Mouse (Mus musculus) heart, postnatal 0 days (tissue): ENCODE measurements around the gene Cdca5. TPM values are rescaled to one million over a fixed set of nuclear protein-coding genes. Genes with fewer than 3 reads are reported as not detected.
A peak's percentile ranks its signal among the peaks of the same experiment; 100 is the strongest.

Experiments
- ATAC-seq: fragments of 200-750 bp; cut with Nextera tagmentation; 2 replicates; pipeline ENCODE4 v1.8.0; 2017; ENCODE audit warnings: low read depth, moderate number of reproducible peaks, moderate library complexity; ENCODE audit not compliant: insufficient read depth
- DNase-seq: peaks from one replicate; pipeline ENCODE4 v3.0.0-alpha.2; 2016; ENCODE audit warnings: low spot score
- H3K27ac ChIP-seq: fragments of 300-500 bp; sonication (generic); 2 replicates; pipeline ENCODE4 v1.5.1; 2014; ENCODE audit warnings: low read depth, mild to moderate bottlenecking
- H3K27me3 ChIP-seq: fragments of 300-500 bp; sonication (generic); 2 replicates; pipeline ENCODE4 v1.6.1; 2014; ENCODE audit warnings: low read length, mixed read lengths; ENCODE audit not compliant: control insufficient read depth, insufficient read depth
- H3K36me3 ChIP-seq: fragments of 300-500 bp; sonication (generic); replicated peaks from 2 replicates; pipeline ENCODE4 v1.6.1; 2014; ENCODE audit warnings: low read length, mixed read lengths; ENCODE audit not compliant: control insufficient read depth, insufficient read depth
- H3K4me1 ChIP-seq: fragments of 300-500 bp; sonication (generic); 2 replicates; pipeline ENCODE4 v1.6.1; 2014; ENCODE audit warnings: antibody characterized with exemption; ENCODE audit not compliant: control insufficient read depth, insufficient read depth
- H3K4me2 ChIP-seq: fragments of 300-500 bp; sonication (generic); 2 replicates; pipeline ENCODE4 v1.6.1; 2014; ENCODE audit warnings: low read depth, mild to moderate bottlenecking, low read length, moderate library complexity
- H3K4me3 ChIP-seq: fragments of 300-500 bp; sonication (generic); 2 replicates; pipeline ENCODE4 v1.5.1; 2014; ENCODE audit warnings: low read depth, low read length
- H3K9ac ChIP-seq: fragments of 300-500 bp; sonication (generic); replicated peaks from 2 replicates; pipeline ENCODE4 v1.6.1; 2014; ENCODE audit warnings: low read depth, low read length, mixed read lengths
- H3K9me3 ChIP-seq: fragments of 300-500 bp; sonication (generic); replicated peaks from 2 replicates; pipeline ENCODE4 v1.6.1; 2016; ENCODE audit warnings: low read length; ENCODE audit not compliant: control insufficient read depth
- CTCF ChIP-seq: IDR thresholded peaks from 2 replicates; pipeline ENCODE4 v1.5.1; 2016; ENCODE audit warnings: antibody characterized with exemption, control low read depth, low read depth
- EP300 ChIP-seq: IDR thresholded peaks from 2 replicates; pipeline ENCODE4 v1.6.1; 2016; ENCODE audit warnings: antibody characterized with exemption, low read depth
- WGBS: fragments of 180-500 bp; shearing (Covaris S2); extraction: QIAGEN DNeasy Blood & Tissue Kit; methylation state at CpG from one replicate; pipeline ENCODE4 v1.1.7; 2014; 5-methylcytosine and 5-hydroxymethylcytosine counted together
- polyA plus RNA-seq: library from polyadenylated mRNA; unstranded; fragments of >200 nt; fragmentation: Nextera tagmentation; extraction: Ambion mirVana; gene quantifications from 2 replicates; pipeline ENCODE4 v1.2.1, GENCODE M21; 2015
- total RNA-seq: library from RNA; depleted of rRNA; stranded (reverse); fragments of >200 nt; gene quantifications from 2 replicates; pipeline ENCODE4 v1.2.3, GENCODE M21; 2014; ENCODE audit warnings: low replicate concordance

The Cdca5 gene
- total and polyA plus RNA-seq, 2 experiments from 2014 or later, result 2.2 to 5.7 TPM

DNA sequence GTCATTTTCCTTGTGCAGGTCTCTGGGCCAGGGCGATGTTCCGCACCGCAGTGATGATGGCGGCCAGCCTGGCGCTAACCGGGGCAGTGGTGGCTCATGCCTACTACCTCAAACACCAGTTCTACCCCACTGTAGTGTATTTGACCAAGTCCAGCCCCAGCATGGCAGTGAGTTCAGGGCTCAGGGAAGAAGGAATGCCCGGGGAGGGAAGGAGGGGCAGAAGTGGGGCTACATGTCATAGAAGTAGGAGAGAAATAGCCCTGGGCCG, 37.0 kb upstream of the Cdca5 start:
- Histone ChIP-seq H3K4me1 (peaks cover 15% of the 10 kb centered on the region), H3K9ac (peak overlapping the region; percentile 88), H3K27me3 (no peaks in the 10 kb centered on the region), H3K4me3 (peak overlapping the region; percentile 73), H3K9me3 (no peaks in the 10 kb centered on the region), H3K27ac (no peak overlapping the region), H3K36me3 (peaks cover 48% of the 10 kb centered on the region), H3K4me2 (peak overlapping the region; percentile 97)
- TF ChIP-seq CTCF, result no peak
- TF ChIP-seq EP300, result no peak
- DNase-seq, result no peak
- no peak for ATAC-seq
- 74% methylated on average over 8 of the region's 8 CpGs for WGBS

DNA sequence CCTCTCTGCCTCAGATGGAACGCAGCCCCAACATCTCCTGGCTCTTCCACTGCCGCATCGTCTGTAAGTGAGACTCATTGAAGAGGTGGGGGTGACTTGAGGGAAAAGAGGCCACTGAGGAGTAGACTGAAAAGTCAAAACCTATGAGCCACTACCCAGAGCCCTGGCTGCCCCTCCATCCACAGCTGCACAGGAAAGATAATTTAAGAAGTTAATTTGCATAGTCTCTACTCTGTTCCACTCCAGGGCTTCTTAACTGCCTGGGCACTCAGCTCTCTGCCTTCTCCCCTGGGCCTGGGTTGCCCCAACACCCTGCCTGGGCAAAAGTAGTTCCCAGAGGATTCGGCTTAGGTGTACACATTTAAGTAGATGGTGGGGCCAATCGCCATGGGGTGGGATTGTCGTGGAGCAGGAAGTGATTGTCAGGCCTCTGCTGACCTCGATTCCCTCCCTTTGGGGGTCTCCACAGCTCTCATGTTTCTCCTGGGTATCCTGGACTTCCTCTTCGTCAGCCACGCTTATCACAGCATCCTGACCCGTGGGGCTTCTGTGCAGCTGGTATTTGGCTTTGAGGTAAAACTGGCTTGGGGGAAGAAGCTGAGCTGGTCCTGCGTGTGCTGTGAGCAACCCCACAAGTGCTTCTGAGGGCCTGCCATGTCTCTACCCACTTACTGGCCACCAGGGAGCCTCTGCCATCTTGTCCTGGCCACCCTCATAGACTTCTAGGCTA, 35.9 kb upstream of the Cdca5 start:
- no peaks in the 10 kb centered on the region for H3K9me3 ChIP-seq
- H3K4me1 ChIP-seq, result peaks cover 15% of the 10 kb centered on the region
- TF ChIP-seq EP300 (no peak), CTCF (no peak)
- H3K27ac ChIP-seq, result no peak overlapping the region
- DNase-seq, result no peak
- H3K4me3 ChIP-seq, result no peak overlapping the region
- 81% methylated on average over 11 of the region's 11 CpGs for WGBS
- no peak for ATAC-seq
- H3K4me2 ChIP-seq, result no peak overlapping the region
- peaks cover 59% of the 10 kb centered on the region for H3K36me3 ChIP-seq
- H3K9ac ChIP-seq, result no peak overlapping the region
- H3K27me3 ChIP-seq, result no peaks in the 10 kb centered on the region

DNA sequence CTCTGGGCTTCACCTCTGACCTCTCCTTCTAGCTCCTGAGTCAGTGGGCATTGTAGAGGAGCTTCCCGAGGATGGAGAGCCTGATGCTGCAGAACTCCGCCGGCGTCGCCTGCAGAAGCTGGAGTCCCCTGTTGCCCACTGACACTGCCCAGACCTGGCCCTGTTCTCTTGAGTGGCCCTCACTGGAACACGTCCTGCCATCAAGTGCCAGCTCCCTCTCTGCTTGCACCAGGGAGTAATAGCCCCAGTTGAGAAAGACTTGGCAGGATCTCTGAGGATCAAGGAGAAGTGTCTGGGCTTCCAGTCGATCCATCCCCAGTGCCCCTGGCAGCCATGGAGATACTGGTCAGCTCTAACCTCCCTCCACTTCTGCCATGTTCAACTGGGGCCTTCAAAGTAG, 32.3 kb upstream of the Cdca5 start:
- no peak overlapping the region for H3K4me2 ChIP-seq
- no peak for DNase-seq
- H3K36me3 ChIP-seq, result peaks cover 77% of the 10 kb centered on the region
- WGBS, result 66% methylated on average over 7 of the region's 7 CpGs
- no peaks in the 10 kb centered on the region for H3K9me3 ChIP-seq
- no peak for ATAC-seq
- no peak overlapping the region for H3K4me3 ChIP-seq
- no peak overlapping the region for H3K27ac ChIP-seq
- H3K4me1 ChIP-seq, result peaks cover 18% of the 10 kb centered on the region
- H3K27me3 ChIP-seq, result no peaks in the 10 kb centered on the region
- no peak for TF ChIP-seq EP300
- TF ChIP-seq CTCF, result no peak
- H3K9ac ChIP-seq, result no peak overlapping the region

DNA sequence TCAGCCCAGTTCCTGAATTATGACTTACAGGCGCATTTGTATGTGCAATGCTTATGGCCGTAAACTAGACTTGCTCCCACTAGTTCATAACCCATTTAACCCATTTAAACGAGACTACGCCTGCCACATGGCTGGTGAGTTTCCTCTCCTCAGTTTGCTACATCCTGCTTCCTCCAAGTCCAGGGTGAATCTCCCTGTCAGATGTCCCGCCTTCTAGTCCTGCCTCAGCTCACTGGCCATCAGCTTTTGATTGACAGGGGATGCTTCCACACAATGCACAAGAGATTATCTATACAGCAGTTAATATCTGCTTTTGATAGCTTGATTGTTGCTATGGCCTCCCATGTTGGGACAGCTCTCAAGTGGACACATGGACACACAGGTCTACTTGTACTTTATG, 30.5 kb upstream of the Cdca5 start:
- H3K9ac ChIP-seq, result no peak overlapping the region
- no peak overlapping the region for H3K27ac ChIP-seq
- H3K36me3 ChIP-seq, result peaks cover 71% of the 10 kb centered on the region
- no peaks in the 10 kb centered on the region for H3K27me3 ChIP-seq
- H3K9me3 ChIP-seq, result no peaks in the 10 kb centered on the region
- no peak overlapping the region for H3K4me3 ChIP-seq
- no peak for ATAC-seq
- no peak for TF ChIP-seq CTCF
- no peak for TF ChIP-seq EP300
- no peak for DNase-seq
- WGBS, result 74% methylated on average over 5 of the region's 5 CpGs
- peaks cover 19% of the 10 kb centered on the region for H3K4me1 ChIP-seq
- no peak overlapping the region for H3K4me2 ChIP-seq

DNA sequence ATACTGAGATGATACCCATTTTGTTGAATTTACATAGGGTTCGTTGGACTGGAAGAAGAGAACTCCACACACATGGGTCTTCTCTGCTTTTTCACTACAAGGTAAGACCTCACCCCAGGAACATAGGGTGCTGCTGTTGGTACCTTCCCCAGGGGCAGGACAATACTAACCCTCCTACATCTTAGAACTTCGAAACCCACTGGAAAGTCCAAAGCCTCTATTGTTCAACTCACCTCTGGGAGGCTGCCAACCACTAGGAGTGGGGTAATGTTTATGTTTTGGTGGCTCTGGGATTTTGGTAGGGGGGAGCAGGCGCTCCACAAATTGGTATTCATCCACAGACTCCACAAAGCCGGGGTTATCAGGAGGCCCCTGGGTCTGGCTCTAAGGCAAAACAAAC, 28.1 kb upstream of the Cdca5 start:
- H3K9ac ChIP-seq, result peak overlapping the region; percentile 85; the same call in 1 of the 2 replicates
- no peak overlapping the region for H3K27ac ChIP-seq
- TF ChIP-seq CTCF (no peak), EP300 (no peak)
- H3K9me3 ChIP-seq, result no peaks in the 10 kb centered on the region
- peaks cover 23% of the 10 kb centered on the region for H3K4me1 ChIP-seq
- whole genome bisulfite sequencing, result 45% methylated on average over 4 of the region's 4 CpGs
- peaks cover 52% of the 10 kb centered on the region for H3K36me3 ChIP-seq
- ATAC-seq, result no peak
- DNase-seq, result no peak
- no peaks in the 10 kb centered on the region for H3K27me3 ChIP-seq
- peak overlapping the region; percentile 88 for H3K4me2 ChIP-seq
- H3K4me3 ChIP-seq, result peak overlapping the region; percentile 90
